Mouse (Mus musculus) brain, embryonic 14.5 days (tissue): ENCODE data around the gene Fgf22.

ENCODE experiments used
- CTCF ChIP-seq: fragments of 200-500 bp; IDR thresholded peaks from 2 replicates; pipeline ENCODE4 v1.5.1; 2012; ENCODE audit warnings: inconsistent platforms, mild to moderate bottlenecking, moderate library complexity, borderline replicate concordance; ENCODE audit not compliant: insufficient read depth, insufficient read length; ENCODE audit errors: extremely low read depth
- POLR2A ChIP-seq: fragments of 200-500 bp; IDR thresholded peaks from 2 replicates; pipeline ENCODE4 v1.6.1; 2012; ENCODE audit warnings: mild to moderate bottlenecking, inconsistent platforms, borderline replicate concordance; ENCODE audit not compliant: poor library complexity, insufficient read depth, insufficient read length, severe bottlenecking; ENCODE audit errors: extremely low read depth

- TF ChIP-seq POLR2A (no peak), CTCF (no peak)
Measured at GRCm38 (mm10) chr10:79723692-79724091, 31.2 kb upstream of the Fgf22 start.
